Mouse (Mus musculus) cerebellum, adult 11-12 months (tissue): ENCODE measurements around the gene Tmco3.

Experiments
- DNase-seq: peaks from one replicate; pipeline ENCODE4 v3.0.0; 2022

Gene Tmco3

DNA sequence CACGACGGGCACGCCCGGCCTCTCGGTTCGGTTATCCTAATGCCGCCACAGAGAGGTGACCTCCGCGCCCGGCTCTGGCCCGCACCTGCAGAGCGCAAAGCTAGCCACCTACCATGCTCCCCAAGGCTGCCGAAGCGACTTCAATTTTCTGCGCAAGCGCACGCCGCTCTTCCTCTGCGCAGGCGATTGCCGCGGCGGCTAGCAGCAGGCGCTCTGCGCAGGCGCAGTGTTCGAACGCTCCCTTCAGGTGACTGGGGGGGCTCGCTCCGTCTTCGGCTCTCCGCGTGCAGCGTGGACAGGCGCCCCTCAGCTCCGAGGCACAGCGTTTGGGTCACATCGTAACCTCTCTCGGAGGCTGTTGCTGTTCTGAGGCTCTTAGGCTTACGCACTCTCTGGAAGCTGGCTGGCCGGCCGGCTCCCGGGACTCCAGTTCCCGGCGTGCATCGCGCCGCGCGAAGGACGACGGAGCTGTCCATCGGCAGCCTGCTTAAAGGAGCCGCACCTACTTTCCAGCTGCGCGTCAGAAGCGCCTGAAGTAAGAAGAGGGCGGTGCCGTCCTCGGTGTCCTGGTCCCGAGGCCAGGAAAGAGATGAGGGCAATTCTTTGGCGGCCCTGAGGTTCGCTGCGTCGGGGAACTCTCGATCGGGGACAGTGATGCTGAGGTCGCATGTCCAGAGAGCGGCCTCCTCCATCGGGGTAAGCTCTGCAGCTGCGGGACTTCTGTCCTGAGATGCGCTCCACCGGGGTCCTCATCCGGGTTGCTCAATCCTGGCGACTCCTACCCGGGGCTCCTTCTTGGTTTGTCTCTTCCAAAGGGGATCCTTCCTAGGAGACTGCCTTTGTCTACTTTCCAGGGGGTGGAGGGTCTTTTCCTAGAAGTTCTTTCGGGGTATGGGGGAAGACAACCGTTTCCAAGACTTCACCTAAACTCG, at the start of gene Tmco3, which contains the start of gene Dcun1d2:
Gene Tmco3, plus strand, starts transcription at position 499 of the 932 bp plus-strand sequence.
Gene Dcun1d2, minus strand, starts transcription at position 440 of the 932 bp plus-strand sequence.
- peak; percentile 97 for DNase-seq

DNA sequence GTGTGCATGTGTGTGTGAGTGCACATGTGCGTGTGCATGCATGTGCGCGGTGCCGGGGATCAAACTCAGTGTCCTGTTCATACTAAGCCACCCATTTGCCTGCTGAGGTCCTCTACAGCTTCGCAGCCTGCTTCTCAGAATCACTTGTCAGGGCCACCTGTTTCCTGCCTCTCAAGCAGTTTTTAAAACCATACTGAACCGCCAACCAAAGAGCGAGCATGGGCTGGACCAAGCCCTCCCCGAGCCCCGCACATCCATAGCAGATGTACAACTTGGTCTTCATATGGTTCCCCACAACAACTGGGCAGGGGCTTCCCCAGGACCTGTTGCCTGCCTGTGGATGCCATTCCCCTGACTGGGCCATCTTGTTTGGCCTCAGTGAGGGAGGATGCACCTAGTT, 47.9 kb upstream of the Tmco3 start:
- no peak for DNase-seq

DNA sequence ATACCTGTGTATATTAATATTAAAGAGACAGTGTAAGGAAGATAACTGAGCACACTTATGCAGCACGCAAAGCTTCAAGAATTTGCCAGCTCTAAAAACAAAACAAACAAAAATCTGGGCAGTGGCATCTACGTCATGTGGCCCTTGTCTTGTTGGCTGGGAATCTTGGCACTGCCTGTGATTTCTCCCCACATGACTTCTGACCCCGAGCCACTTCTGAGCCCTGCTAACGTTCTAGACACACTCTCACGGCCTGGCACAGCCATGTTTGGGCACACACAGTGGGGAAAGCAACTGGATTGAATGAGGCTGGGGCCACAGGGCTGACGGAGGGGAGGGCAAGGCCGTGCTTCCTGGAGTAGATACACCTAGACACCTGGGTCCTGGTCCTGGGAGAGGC, 47.3 kb upstream of the Tmco3 start:
- no peak for DNase-seq

DNA sequence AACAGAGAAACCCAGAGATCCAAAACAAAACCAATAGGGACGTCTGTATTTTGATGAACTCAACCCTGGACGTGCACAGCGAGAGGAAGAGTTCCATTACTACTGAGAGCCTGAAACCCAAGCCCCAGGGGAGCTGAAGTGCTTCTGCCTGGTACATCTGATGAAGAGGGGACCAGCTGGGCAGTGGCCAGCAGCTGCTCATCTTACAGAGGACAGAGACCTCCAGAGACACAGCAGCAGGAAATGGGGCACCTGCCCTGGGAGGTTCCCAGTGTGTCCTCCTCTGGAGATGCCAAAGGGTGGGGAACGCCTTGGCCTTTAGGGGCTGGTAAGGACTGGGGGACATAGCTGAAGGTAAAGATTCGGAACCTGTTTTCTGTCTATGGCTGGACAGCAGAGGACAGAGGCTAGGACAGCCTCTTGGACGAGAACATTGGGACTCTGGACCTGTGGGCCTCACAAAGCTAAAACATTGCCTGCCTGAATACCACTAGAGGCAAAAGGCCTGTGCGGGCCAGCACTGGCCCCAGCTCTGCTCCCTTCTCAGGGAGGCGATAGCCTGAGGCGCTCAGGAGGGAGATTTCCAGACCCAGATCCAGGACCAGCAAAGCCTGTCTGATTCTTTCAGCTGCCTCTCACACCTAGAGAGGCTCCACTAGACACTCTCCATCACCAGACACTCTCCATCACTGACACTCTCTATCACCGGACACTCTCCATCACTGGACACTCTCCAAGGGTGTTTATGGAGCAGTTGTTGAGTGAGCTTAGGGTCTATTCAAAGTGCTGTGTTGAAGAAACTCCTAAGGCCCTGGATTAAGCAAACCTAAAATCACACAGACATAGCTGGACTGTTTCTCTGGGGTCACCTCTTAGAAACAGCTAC, 44.8 kb upstream of the Tmco3 start:
- no peak for DNase-seq

DNA sequence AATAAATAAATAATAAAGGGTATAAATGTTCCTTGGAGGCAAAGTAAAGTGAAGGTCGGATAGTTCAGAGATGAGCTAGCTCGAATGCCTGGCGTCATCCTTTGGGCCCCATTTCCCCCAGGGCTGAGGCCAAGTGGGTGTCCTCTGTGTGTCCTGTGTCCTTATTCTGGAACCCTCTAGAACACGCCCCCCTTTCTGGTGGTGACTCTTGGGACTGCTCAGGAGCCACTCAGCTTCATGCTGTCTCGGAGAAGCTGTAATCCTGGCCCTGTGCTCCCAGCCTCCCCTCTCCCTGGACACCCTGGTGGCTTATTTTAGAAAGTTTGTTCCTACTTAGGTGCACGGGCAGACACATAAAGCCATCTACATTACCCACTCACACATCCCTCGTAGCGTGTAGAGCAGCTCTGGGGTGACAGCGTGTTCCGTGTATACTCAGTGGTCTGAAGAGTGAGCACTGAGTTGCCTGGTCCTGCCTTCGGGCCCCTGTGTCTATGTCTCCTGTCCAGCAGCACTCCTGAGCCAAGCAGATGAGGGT, 43.6 kb upstream of the Tmco3 start:
- no peak for DNase-seq

DNA sequence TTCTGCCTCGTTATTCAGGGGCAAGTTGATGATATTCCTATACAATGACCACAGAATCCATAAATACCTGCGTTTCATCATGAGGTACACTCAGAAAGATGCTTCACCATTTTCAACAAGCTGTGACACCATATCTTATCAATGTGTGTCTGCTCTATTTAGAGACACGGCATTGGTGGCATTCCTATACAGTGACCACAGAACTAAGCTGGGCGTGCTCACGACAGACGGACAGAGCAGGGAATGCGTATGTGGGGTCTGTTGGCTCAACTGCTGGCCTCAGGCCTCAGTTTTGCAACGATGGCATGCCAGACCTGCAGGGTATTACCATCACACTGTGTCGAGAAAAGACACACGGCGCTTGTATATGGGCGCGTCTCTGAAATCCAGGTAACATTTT, 35.2 kb upstream of the Tmco3 start:
- no peak for DNase-seq

DNA sequence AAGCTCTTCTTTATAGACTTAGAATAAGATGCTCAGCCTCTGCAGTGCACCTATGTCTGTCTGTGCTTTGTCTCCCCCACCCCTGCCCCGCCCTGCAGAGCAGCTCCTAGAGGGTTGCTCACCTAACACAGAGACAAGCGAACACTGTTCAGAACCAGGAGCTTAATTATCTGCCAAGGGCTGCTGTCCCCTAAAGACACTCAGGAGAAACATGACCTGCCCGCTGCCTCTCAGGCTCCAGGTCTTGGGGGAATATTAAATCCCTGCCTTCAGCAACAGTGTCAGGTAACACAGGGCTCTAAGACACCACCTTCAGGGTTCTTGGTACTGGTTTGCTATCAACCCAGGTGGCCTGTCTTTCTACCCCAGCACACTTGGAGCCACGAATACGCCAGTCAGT, 34.6 kb upstream of the Tmco3 start:
- DNase-seq = no peak

DNA sequence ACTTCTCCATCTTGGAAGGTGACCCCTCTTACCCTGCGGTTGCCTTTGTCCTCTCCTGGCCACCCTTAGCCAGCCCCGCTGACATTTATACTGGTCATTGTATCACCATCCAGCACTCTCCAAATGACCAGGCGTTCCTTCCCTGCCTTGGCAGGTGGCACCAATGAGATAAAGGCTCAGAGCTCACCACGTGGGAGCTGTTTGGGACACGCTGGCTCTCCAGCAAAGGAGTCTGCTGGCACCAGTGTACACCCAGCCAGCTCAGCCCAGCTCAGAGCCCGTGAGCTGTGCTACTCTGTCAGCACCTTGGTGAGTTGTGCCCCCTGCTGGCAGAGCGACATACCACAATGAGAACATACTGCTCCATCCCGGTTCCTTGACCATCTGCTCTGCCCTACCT, 34.0 kb upstream of the Tmco3 start, which contains the start of gene Adprhl1:
Gene Adprhl1, minus strand, starts transcription at position 144 of the 400 bp plus-strand sequence.
- DNase-seq = peak; percentile 72

DNA sequence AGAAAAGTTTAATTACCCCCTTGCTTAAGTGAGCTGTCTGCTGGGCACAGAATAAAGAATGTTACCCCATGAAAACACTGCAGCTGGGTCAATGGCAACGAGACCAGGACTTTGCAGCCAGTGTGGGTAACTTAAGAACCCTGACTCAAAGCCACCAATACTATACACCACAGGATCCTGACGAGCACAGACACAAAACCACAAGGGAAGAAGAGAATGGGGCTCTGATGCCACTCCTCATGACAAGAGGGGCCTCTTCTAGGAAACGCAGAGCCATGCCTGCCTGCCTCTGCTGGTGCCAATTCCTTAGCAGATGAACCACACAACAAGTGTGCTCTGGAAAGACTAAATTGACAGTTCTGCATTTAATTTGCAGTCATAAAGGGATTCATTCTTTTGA, 24.6 kb upstream of the Tmco3 start:
- no peak for DNase-seq

DNA sequence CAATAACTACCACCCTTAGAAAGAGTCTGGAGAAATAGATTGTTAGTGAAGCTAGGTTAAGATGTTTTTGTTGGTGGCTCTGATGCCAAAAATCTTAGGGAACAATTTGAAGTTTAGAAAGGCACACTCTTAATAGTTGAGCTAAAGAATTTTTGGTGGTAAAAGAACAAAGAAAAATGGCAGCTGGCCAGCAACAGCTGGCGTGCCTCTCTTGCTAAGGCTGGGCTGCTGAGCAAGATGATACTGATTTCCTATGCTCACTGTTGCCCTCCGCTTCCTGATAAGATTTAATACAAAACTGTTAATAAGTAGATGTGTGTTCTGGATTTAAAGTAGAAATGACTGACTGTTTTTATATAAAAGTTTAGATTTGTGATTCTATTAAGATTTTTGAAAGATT, 20.4 kb upstream of the Tmco3 start:
- DNase-seq = no peak

DNA sequence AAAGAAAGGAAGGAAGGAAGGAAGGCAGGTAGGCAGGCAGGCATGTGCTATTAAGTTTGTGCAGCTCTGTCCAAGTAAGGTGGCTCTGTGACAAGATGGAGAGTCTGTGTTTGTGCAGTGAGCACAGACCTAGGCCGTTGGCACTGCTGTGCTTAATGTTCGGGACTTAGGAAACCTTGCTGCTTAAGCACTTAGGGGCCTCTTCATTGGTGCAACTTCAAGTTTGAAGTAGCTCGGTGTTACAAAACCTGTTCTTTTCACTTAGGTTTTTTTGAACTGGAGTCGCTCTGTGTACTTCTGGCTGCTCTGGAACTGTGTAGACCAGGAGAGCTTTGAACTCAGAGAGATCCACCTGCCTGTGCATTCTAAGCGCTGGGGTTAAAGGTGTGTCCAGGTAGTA, 15.2 kb upstream of the Tmco3 start:
- no peak for DNase-seq

DNA sequence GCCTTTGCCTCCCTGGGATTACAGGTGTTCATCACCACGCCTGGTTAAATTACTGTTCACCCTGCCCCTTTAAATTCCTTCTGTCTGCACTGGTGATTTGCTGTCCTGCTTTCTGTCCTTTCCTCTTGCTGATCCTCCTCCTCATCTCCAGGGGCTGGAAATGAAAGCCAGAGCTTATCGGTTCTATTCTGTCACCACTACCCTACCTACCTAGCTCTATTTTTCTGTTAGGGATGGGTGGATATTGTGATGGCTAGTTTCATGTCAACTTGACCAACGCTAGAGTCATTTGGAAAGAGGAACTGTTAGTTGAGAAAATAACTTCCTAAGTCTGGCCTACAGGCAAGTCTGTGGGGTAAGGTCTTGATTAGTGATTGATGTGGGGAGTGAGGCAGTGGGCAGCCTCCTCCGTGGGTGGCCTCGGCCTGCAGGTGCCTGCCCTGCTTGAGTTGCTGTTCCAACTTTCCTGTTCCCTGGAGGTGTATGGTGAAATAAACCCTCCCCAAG, 11.0 kb upstream of the Tmco3 start:
- DNase-seq = no peak

DNA sequence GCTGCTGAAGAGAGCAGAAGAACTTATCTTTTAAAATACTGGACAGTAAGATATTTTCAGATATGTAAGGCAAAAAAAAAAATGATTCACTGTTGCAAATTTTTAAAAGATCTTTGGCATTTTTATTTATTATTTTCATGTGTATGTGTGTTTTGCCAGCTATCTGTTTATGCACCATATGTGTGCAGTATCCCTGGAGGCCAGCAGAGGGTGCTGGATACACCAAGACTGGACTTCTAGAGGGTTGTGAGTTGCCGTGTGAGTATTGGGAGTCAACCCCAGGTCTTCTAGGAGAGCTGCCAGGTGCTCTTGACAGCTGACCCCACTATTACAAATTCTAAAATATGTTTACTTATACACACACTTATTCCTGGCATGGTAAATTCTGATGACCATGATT, 4.8 kb upstream of the Tmco3 start:
- no peak for DNase-seq

DNA sequence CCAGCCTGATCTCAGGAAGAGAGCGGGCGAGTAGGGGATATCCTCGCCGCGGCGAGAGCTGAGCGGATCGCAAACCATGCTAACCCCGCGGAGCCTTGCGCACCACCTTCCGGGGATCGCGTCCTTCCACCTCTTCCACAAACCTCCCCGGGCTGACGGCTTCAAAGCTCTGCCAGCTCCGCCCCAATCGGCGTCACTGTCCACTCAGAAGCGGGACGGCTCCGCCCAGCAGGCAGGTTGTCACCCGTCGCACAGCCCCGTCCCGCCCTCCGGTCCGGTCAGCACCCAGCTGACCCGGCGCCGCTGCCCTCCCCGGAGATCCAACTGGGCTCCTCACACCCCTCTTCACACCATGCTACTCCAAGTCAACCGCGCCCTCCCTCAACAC, 692 bp upstream of the Tmco3 start:
- peak; percentile 94 for DNase-seq

DNA sequence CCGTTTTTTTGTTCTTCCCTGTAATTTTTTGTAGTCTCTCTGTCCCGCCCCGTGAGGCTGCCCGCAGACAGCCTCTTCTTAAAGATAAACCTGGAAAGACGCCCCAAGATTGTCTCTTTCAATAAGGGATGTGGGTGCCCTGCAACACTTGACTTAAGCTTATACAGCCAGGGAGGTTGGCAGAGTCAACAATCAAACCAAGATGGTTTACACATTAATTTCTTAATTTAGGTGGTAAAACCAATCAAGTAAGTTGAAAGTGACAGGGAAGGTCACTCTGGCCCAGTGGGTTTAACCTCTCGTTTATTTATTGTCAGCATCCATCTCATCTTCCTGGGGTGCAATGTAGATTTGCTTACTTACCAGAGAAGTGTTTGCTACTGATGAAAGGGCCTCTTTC, 656 bp downstream of the Tmco3 start:
- no peak for DNase-seq

DNA sequence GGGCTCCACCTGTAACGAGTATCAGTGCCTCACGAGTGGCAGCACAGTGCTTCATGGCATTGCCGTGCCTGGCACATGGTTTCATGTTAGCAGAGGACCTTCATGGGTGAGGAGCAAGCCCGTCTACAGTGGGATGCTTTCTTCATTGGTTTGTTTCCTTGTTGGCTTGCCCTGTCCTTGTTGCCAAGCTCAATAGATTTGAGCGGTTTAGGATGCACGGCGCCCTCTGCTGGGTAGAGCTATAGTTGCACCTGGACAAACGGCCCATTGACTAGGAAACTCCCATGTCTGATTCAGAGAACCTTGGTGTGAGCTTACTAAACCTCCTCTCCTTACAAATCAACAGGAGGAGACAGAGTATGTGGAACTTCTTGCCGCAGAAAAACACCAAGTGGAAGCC, 4.4 kb downstream of the Tmco3 start:
- DNase-seq = peak; percentile 68

DNA sequence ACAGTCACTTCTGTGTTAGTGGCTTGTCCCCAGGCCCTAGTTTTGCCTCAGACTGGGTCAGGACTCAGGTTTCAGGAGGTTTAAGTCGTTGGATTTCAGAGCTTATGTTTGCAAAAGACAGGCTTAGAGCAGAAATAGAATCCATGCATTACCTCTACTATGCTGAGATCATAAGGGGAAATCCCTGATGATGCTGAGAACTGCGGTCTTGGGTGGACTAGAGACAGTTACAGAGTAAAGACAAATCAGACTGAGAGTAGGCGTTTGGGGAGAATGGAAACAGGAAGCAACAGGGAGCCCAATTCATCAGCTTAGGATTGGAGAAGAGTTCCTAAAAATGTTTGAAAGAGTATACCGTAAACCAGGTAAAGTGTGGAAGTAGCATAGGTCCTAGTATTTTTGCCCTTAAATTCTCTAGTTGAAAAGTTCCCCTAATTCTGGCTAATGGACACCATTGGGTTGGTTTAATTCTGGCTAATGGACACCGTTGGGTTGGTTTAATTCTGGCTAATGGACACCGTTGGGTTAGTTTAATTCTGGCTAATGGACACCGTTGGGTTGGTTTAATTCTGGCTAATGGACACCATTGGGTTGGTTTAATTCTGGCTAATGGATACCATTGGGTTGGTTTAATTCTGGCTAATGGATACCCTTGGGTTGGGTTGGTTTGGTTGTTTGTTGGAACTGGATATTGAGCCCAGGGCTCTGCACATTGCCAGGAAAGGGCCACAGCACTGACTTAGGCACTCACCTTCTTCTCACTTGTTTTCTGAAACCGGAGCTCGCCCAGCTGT, 5.9 kb downstream of the Tmco3 start:
- no peak for DNase-seq

DNA sequence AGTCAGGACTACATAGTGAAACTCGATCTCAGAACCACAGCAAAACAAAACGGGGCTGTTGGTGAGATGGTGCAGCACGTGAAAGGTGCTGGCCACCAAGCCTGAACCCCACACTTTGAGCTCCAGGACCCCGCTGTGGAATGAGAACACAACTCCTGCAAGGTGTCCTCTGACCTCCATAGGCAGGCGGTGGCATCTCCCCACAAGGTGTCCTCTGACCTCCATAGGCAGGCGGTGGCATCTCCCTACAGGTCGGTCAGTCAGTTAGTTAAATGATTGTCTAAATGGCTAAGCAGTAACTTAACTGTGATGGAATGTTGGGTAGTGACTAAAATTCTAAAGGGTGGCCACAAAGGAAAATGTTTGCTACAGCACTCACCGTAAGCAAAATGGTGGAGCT, 11.6 kb downstream of the Tmco3 start:
- no peak for DNase-seq

DNA sequence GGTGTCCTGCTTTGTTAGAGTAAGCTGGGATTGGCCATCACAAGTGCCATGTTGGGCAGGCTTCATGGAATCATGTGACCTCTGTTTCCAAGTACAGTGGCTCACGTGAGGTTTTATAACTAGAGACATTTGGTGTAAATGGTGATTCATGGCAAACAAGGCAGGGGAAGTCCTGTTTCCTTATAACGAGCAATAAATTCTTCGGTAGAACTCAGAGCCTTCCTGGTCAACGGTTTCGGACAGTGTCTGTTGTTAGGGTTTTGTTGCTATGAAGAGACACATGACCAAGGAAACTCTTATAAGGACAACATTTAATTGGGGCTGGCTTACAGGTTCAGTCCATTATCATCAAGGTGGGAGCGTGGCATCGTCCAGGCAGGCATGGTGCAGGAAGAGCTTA, 13.0 kb downstream of the Tmco3 start:
- no peak for DNase-seq

DNA sequence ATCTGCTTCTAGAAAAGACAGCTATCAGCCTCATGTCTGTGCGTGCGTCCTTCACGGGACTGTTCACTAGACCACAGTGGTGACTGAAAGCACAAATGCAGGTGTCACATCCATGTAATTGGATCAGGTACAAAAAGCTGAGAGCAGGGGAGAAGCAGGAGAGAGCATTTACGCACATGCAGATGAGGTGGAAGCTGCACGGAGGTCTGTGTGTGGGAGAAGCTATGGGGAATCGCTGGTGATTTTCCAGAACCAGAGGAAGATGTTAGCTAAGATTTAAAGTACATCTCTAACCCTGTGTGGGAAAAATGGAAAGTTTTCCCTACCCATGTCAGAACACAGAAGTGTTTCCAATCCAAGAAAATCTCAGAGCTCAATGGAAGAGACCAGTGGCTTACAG, 17.5 kb downstream of the Tmco3 start:
- DNase-seq = no peak

DNA sequence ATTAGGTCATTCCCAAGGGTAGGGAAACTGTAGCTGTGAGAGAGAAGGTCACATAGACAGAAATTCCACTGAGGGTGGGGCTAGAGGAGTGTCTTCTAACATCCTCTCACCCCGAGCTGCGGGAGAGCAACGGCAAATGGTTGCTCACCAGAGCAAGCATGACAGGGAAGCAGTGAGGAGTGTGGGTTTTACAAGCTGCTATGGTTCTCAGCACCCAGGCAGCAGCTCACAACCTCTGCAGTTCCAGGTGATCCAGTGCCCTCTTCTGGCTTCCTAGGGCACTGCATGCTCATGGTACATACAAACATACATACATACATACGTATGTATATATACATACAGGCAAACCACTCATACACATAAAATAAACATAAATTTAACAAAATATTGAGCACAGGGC, 17.9 kb downstream of the Tmco3 start:
- DNase-seq = no peak

DNA sequence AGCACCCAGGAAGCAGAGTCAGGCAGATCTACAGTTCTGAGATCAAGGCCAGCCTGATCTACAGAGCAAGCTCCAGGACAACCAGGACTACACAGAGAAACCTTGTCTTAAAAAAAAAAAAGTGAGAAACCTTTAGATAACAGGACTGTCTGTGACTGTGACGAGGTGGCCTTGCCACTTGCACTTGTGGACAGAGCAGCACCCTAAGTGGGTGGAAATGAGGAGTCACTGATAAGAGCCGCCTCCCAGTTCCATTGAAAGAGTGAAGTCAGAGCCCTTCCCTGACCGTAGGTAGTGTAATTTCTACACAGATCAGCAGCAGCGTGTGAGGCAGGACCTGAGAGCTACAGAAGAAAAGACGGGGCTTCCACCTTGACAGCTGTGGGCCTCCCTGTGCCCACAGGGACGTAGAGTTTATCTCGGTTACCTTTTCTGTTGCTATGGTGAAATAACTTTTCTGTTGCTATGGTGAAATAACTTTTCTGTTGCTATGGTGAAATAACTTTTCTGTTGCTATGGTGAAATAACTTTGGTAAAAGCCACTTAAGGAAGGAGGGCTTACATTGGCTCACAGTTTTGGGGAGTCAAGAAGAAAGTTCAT, 18.4 kb downstream of the Tmco3 start:
- DNase-seq = no peak
